Mouse (Mus musculus): ENCODE data around the gene Gm12216.

GRCm38 (mm10) chr11:53845680-53846079, 13.4 kb downstream of the Gm12216 start:
- TF ChIP-seq CTCF (IDR thresholded peaks at IDR 0.05; ENCODE audit: extremely low read depth, insufficient read depth, low read length) (no peak), POLR2A (IDR thresholded peaks at IDR 0.05; ENCODE audit: extremely low read depth, insufficient read depth, low read length) (no peak)
